Mouse (Mus musculus): Measurements from ENCODE around the gene B3gat2. TPM values are rescaled to one million over a fixed set of nuclear protein-coding genes. Genes with fewer than 3 reads are reported as not detected.

B3gat2 gene
- polyA plus RNA-seq, 1 experiment = 9.6 TPM

DNA sequence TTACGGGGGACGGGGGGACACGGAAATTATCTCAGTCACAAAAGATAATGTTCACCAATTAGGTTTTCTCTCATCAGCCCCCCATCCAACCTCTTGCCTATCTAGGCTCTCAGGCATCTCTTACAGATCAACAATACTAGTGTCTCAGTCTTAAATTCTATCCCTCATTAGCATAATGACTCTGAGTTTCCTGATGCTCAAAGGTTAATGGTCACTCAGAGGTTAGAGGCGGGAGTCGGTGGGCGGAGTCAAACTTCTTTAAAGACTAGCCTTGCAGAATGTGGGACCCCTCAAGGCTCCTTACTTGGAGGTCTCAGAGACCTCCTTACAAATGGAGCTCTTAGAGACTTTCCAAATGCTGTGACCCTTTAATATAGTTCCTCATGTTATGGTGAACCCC lies 8.0 kb upstream of the B3gat2 start:
- Histone ChIP-seq H3K27me3 (ENCODE audit: control insufficient read depth, insufficient read depth, low read length) (no peaks in the 10 kb centered on the region), H3K27ac (ENCODE audit: insufficient read depth, low read length) (no peak overlapping the region), H3K4me1 (ENCODE audit: control insufficient read depth, insufficient read depth, low read length) (no peaks in the 10 kb centered on the region), H3K4me3 (replicated peaks; ENCODE audit: insufficient read depth, low read depth, low read length) (no peak overlapping the region)
- DNase-seq = no peak
- WGBS = 89% methylated on average over 6 of the region's 6 CpGs
- no peak for TF ChIP-seq CTCF (IDR thresholded peaks at IDR 0.05; ENCODE audit: borderline replicate concordance, insufficient read depth, low read depth, low read length)
- no peak for TF ChIP-seq POLR2A (IDR thresholded peaks at IDR 0.05; ENCODE audit: borderline replicate concordance, insufficient read depth, low read length)

DNA sequence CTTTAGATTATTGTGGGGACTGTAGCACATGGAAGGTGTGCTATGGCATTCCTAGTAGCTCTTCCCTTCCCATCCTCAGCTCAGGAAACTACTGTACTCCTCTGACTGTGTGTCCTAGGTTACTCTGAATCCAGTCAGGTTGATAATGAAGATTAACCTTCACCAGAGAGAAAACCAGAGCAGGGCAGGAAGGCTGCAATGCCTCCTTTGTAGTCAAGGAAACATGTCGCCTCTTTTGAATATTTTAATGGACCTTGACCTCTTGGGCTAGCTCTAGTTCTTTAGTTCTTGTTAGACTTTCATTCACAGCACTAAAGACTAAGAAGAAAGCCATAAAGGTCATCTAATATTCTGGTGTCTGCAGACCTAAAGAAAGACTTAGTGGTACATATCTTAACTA lies 7.2 kb upstream of the B3gat2 start:
- WGBS = 69% methylated on average over 1 of the region's 1 CpGs
- H3K4me3 ChIP-seq (replicated peaks; ENCODE audit: insufficient read depth, low read depth, low read length) = no peak overlapping the region
- TF ChIP-seq POLR2A (IDR thresholded peaks at IDR 0.05; ENCODE audit: borderline replicate concordance, insufficient read depth, low read length) = no peak
- no peak for TF ChIP-seq CTCF (IDR thresholded peaks at IDR 0.05; ENCODE audit: borderline replicate concordance, insufficient read depth, low read depth, low read length)

DNA sequence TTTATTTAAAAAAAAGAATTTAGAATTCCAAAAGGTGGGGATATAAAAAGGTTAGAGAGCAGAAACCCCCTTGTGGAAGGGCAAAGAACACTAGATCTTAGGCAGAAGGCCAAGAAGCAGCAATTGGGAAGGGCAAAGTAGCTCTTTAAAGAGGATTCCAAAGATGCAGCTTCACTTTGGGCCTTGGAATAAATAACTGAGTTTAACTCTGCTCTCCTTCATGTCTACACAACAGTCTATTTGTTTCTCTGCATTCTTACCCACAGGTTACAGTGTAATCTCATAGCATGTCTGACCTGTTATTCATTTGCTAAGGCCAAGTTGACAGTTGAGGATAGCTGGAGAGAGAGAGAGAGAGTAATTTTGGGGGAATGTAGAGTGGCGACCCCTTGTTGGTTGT lies 6.6 kb upstream of the B3gat2 start:
- Histone ChIP-seq H3K27ac (ENCODE audit: insufficient read depth, low read length) (no peak overlapping the region), H3K27me3 (ENCODE audit: control insufficient read depth, insufficient read depth, low read length) (no peaks in the 10 kb centered on the region), H3K4me1 (ENCODE audit: control insufficient read depth, insufficient read depth, low read length) (no peaks in the 10 kb centered on the region), H3K4me3 (replicated peaks; ENCODE audit: insufficient read depth, low read depth, low read length) (no peak overlapping the region)
- 92% methylated on average over 1 of the region's 1 CpGs for WGBS
- no peak for DNase-seq
- TF ChIP-seq CTCF (IDR thresholded peaks at IDR 0.05; ENCODE audit: borderline replicate concordance, insufficient read depth, low read depth, low read length) (no peak), POLR2A (IDR thresholded peaks at IDR 0.05; ENCODE audit: borderline replicate concordance, insufficient read depth, low read length) (no peak)

More for the DNA sequence above, 7.2 kb upstream of the B3gat2 start:
- Histone ChIP-seq H3K4me1 (ENCODE audit: control insufficient read depth, insufficient read depth, low read length) (no peaks in the 10 kb centered on the region), H3K27me3 (ENCODE audit: control insufficient read depth, insufficient read depth, low read length) (no peaks in the 10 kb centered on the region), H3K27ac (ENCODE audit: insufficient read depth, low read length) (no peak overlapping the region)
- no peak for DNase-seq

DNA sequence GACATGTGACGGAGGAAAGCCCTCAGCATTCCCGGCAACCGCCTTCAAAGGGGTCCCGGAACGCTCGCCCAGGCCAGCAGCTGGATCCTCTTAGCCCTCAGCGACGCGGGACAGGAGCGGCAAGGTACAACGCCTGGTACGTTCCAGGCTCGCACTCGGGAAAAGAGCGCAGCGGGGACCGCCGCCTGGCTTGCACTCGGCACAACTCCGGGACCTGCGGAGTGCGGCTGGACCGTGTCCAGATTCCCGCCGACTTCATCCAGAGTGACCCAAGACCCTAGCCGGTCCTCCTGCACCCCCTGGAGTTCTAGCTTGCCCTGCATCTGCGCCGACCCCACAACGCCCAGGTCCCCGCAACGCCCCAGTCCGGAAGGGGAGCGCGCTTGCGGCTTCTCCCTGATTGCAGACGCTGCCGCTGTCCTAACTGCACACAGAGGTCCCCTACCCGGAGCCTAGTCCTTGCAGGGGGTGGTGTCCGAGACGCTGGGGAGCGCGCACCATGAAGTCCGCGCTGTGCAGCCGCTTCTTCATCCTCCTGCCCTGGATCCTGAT lies 659 bp downstream of the B3gat2 start:
- peak; percentile 63 to 76 for DNase-seq
- H3K27ac ChIP-seq (ENCODE audit: insufficient read depth, low read length) = no peak overlapping the region
- WGBS = under 1% methylated on average over 45 of the region's 45 CpGs
- peak overlapping the region; percentile 69 for H3K4me3 ChIP-seq (replicated peaks; ENCODE audit: insufficient read depth, low read depth, low read length)
- no peaks in the 10 kb centered on the region for H3K4me1 ChIP-seq (ENCODE audit: control insufficient read depth, insufficient read depth, low read length)
- no peaks in the 10 kb centered on the region for H3K27me3 ChIP-seq (ENCODE audit: control insufficient read depth, insufficient read depth, low read length)
- TF ChIP-seq CTCF (IDR thresholded peaks at IDR 0.05; ENCODE audit: borderline replicate concordance, insufficient read depth, low read depth, low read length) = no peak
- TF ChIP-seq POLR2A (IDR thresholded peaks at IDR 0.05; ENCODE audit: borderline replicate concordance, insufficient read depth, low read length) = no peak

DNA sequence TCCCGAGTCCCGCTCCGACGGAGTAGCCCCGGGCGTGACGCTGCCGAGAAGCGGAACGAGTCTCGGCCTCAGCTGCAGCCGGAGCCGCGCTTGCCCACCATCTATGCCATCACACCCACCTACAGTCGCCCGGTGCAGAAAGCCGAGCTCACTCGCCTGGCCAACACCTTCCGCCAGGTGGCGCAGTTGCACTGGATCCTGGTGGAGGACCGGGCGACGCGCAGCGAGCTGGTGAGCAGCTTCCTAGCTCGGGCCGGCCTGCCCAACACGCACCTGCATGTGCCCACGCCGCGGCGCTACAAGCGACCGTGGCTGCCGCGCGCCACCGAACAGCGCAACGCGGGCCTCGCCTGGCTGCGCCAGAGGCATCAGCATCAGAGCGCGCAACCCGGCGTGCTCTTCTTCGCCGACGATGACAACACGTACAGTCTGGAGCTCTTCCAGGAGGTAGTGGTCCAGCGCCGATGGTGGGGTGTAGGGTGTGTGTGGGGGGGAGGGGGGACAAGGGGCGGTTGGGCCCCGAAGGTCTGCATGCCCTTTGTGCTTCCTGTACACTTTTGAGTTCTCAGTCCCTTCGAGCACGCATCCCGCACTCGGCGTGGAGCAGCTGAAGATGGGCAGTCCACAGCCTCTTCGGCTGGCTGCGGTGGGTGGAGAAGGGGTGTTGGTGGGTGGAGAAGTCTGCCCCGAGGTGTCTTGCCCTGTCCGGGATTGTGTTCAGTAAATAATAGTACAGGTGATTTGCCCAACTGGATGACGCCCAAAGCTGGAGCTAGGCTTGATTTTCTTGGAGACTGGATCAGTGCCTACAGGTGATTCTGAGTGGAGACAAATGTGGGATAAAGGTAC lies 1.5 kb downstream of the B3gat2 start:
- H3K4me1 ChIP-seq (ENCODE audit: control insufficient read depth, insufficient read depth, low read length) = no peaks in the 10 kb centered on the region
- H3K27ac ChIP-seq (ENCODE audit: insufficient read depth, low read length) = no peak overlapping the region
- H3K27me3 ChIP-seq (ENCODE audit: control insufficient read depth, insufficient read depth, low read length) = no peaks in the 10 kb centered on the region
- peak overlapping the region; percentile 69 for H3K4me3 ChIP-seq (replicated peaks; ENCODE audit: insufficient read depth, low read depth, low read length)
- DNase-seq = peak; percentile 94 to 98
- WGBS = 1% methylated on average over 65 of the region's 65 CpGs
- TF ChIP-seq POLR2A (IDR thresholded peaks at IDR 0.05; ENCODE audit: borderline replicate concordance, insufficient read depth, low read length) (0 out of 2 replicates have a peak, but pooled peaks have one; percentile 23), CTCF (IDR thresholded peaks at IDR 0.05; ENCODE audit: borderline replicate concordance, insufficient read depth, low read depth, low read length) (peak; percentile 97)

DNA sequence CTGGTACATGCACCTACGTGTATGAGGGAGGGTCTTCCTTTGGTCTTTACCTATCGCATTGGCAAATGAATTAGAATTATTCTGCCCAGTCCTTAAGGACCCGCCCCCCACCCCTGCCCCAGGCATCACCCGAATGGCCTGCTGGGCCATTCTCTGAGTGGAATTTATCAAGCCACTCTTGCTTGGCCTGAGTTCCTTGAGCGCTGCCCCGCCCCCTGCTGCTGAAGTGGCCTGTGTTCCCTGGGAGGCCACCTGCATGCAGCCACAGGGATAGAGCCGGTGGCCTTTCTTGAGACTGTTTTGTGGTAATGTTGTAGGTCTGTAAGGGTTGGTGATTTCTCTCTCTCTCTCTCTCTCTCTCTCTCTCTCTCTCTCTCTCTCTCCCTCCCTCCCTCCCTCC lies 2.2 kb downstream of the B3gat2 start:
- H3K4me3 ChIP-seq (replicated peaks; ENCODE audit: insufficient read depth, low read depth, low read length) = peak overlapping the region; percentile 69
- no peak overlapping the region for H3K27ac ChIP-seq (ENCODE audit: insufficient read depth, low read length)
- WGBS = 5% methylated on average over 7 of the region's 7 CpGs
- no peaks in the 10 kb centered on the region for H3K27me3 ChIP-seq (ENCODE audit: control insufficient read depth, insufficient read depth, low read length)
- H3K4me1 ChIP-seq (ENCODE audit: control insufficient read depth, insufficient read depth, low read length) = no peaks in the 10 kb centered on the region
- no peak for TF ChIP-seq POLR2A (IDR thresholded peaks at IDR 0.05; ENCODE audit: borderline replicate concordance, insufficient read depth, low read length)
- TF ChIP-seq CTCF (IDR thresholded peaks at IDR 0.05; ENCODE audit: borderline replicate concordance, insufficient read depth, low read depth, low read length) = no peak
- DNase-seq = peak; percentile 29 to 37

DNA sequence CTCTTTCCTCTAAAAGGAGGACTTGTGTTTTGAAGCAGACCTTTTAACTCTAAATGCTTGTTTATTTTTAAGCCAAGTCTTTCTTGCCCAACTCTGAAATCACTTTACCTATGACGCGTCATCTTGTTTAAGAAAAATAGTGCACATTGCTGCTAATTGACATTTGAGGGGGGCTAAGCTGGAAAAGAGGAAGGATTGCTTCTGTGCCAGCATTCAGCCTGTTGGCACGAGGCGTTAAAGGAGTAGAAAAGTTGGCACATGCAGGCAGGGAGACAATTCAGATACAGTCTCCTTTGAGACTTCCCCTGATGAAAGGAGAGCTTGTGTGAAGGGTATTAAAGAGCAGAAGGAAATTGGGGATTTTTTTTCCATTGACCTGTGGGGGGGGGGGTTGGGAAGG lies 3.2 kb downstream of the B3gat2 start:
- Histone ChIP-seq H3K4me3 (replicated peaks; ENCODE audit: insufficient read depth, low read depth, low read length) (no peak overlapping the region), H3K27ac (ENCODE audit: insufficient read depth, low read length) (no peak overlapping the region), H3K4me1 (ENCODE audit: control insufficient read depth, insufficient read depth, low read length) (no peaks in the 10 kb centered on the region), H3K27me3 (ENCODE audit: control insufficient read depth, insufficient read depth, low read length) (no peaks in the 10 kb centered on the region)
- TF ChIP-seq CTCF (IDR thresholded peaks at IDR 0.05; ENCODE audit: borderline replicate concordance, insufficient read depth, low read depth, low read length) = no peak
- 46% methylated on average over 4 of the region's 4 CpGs for WGBS
- no peak for DNase-seq

DNA sequence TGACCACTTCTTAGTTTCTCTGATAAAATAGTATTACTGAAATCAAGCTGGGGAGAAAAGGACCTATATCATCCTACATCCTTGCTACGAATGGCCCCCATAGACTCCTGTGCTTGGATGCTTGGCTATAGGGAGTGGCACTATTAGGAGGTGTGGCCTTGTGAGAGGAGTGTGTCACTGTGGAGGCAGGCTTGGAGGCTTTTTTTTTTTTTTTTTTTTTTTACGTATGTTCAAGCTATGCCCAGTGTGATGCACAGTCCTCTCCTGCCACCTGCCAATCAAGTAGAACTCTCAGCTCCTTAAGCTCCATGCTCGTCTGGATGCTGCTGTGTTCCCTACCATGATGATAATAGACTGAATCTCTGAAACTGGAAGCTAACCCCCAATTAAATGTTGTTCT lies 11.5 kb downstream of the B3gat2 start:
- no peaks in the 10 kb centered on the region; the same call in 1 of the 2 replicates for H3K4me1 ChIP-seq (ENCODE audit: control insufficient read depth, insufficient read depth, low read length)
- H3K4me3 ChIP-seq (replicated peaks; ENCODE audit: insufficient read depth, low read depth, low read length) = no peak overlapping the region
- no peaks in the 10 kb centered on the region for H3K27me3 ChIP-seq (ENCODE audit: control insufficient read depth, insufficient read depth, low read length)
- WGBS = 79% methylated on average over 3 of the region's 3 CpGs
- TF ChIP-seq POLR2A (IDR thresholded peaks at IDR 0.05; ENCODE audit: borderline replicate concordance, insufficient read depth, low read length) (no peak), CTCF (IDR thresholded peaks at IDR 0.05; ENCODE audit: borderline replicate concordance, insufficient read depth, low read depth, low read length) (no peak)
- no peak for DNase-seq
- no peak overlapping the region for H3K27ac ChIP-seq (ENCODE audit: insufficient read depth, low read length)

Measured in cerebellum, adult 2 months (tissue).